Mouse (Mus musculus) liver, embryonic 14.5 days (tissue): ENCODE data around the gene Apool.

ENCODE experiments used
- CTCF ChIP-seq: IDR thresholded peaks from 2 replicates; pipeline ENCODE4 v1.5.1; 2016; ENCODE audit warnings: antibody characterized with exemption, low read depth, control low read depth
- EP300 ChIP-seq: IDR thresholded peaks from 2 replicates; pipeline ENCODE4 v1.6.1; 2016; ENCODE audit warnings: antibody characterized with exemption, low read depth

GRCm38 (mm10) chrX:112412309-112412708 lies 101.2 kb downstream of the Apool start:
- TF ChIP-seq EP300 (no peak), CTCF (no peak)
